2 mouse cellular contexts compared by ENCODE assay signal in the genomic region with DNA sequence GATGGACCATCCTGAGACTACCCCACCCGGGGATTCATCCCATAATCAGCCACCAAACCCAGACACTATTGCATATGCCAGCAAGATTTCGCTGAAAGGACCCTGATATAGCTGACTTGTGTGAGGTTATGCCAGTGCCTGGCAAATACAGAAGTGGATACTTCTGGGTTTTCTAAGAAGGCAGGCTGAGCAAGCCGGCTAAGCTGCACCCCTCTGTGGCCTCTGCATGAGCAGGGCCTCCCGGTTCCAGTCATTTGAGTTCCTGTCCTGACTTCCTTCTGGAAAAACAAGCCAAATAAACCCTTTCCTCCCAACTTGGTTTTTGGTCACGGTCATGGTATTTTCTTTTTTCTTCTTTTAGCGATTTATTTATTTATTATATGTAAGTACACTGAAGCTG. TPM values are rescaled to one million over a fixed set of nuclear protein-coding genes. Genes with fewer than 3 reads are reported as not detected.
"Had no signal": no experiment of that assay in that cellular context is flagged by ENCODE, and none has a peak within 500 bp of the region (broad histone marks: within the 10 kb centered on the region; RNA-seq: fewer than 3 reads in every experiment).

No protein-coding gene starts in this region.

RNA-seq across cellular contexts. Expression of gene Galc, which starts 20.8 kb away (rescaled TPM):
- polyA plus RNA-seq: erythroblast, embryonic 14.5 days had no signal

RNA-seq across cellular contexts. Expression of gene Gpr65, which starts 30.0 kb away (rescaled TPM):
- polyA plus RNA-seq: erythroblast, embryonic 14.5 days; forebrain, embryonic 16.5 days had no signal
